Mouse (Mus musculus) heart, postnatal 10 days (tissue): Measurements from ENCODE around the gene Gm8332. TPM values are rescaled to one million over a fixed set of nuclear protein-coding genes. Genes with fewer than 3 reads are reported as not detected.
"Not testable (repeated sequence)": the region's sequence is repeated elsewhere in the genome, so short reads cannot be mapped to it uniquely, and the experiment has no call there.

Source experiments
- DNase-seq, 2 experiments: peaks; one replicate each; pipeline ENCODE4 v3.0.0; 2021
- intact Hi-C: fragments of 180-260 bp; cut with DNase I; formaldehyde crosslinking; loops from one replicate; pipeline ENCODE4 v1.15.1; 2025
- total RNA-seq, 2 experiments: library from RNA; stranded (reverse); gene quantifications; 2 replicates each; pipeline ENCODE4 v1.2.3; 2021

Gene Gm8332
- not detected for total RNA-seq

GRCm38 (mm10) chr12:88250000-88250399 lies at the start of gene Gm8332:
Gene Gm8332 (minus strand): TSS chr12:88250100.
- DNase-seq, intact Hi-C loops: not testable (repeated sequence)

- intact Hi-C loops, DNase-seq: not testable (repeated sequence)
Measured at GRCm38 (mm10) chr12:88297171-88297570, 47.3 kb upstream of the Gm8332 start.

- intact Hi-C loops, DNase-seq: not testable (repeated sequence)
Measured at GRCm38 (mm10) chr12:88293082-88293481, 43.2 kb upstream of the Gm8332 start.

GRCm38 (mm10) chr12:88285224-88285623 lies 35.3 kb upstream of the Gm8332 start:
- intact Hi-C loops, DNase-seq: not testable (repeated sequence)

- intact Hi-C loops, result not testable (repeated sequence)
Measured at GRCm38 (mm10) chr12:88274400-88274799, 24.5 kb upstream of the Gm8332 start, which contains the start of gene Gm5662. Gene Gm5662 (minus strand): TSS chr12:88274500.

GRCm38 (mm10) chr12:88257241-88257640 lies 7.3 kb upstream of the Gm8332 start:
- DNase-seq, result no peak
- intact Hi-C loops, result no loop called here

More at GRCm38 (mm10) chr12:88274400-88274799, 24.5 kb upstream of the Gm8332 start, which contains the start of gene Gm5662:
- DNase-seq, result not testable (repeated sequence)

GRCm38 (mm10) chr12:88255917-88256316 lies 6.0 kb upstream of the Gm8332 start:
- intact Hi-C loops, DNase-seq: not testable (repeated sequence)

GRCm38 (mm10) chr12:88245786-88246185 lies 4.1 kb downstream of the Gm8332 start:
- DNase-seq, intact Hi-C loops: not testable (repeated sequence)

GRCm38 (mm10) chr12:88242940-88243339 lies 7.0 kb downstream of the Gm8332 start:
- DNase-seq, intact Hi-C loops: not testable (repeated sequence)

- intact Hi-C loops, result no loop called here
- DNase-seq, result no peak
Measured at GRCm38 (mm10) chr12:88219445-88219844, 30.5 kb downstream of the Gm8332 start.

- intact Hi-C loops, result not testable (repeated sequence)
Measured at GRCm38 (mm10) chr12:88218059-88218458, 31.8 kb downstream of the Gm8332 start.

GRCm38 (mm10) chr12:88214641-88215040 lies 35.3 kb downstream of the Gm8332 start:
- no peak for DNase-seq

More at GRCm38 (mm10) chr12:88218059-88218458, 31.8 kb downstream of the Gm8332 start:
- DNase-seq, result not testable (repeated sequence)

GRCm38 (mm10) chr12:88211458-88211857 lies 38.4 kb downstream of the Gm8332 start:
- DNase-seq, intact Hi-C loops: not testable (repeated sequence)

More at GRCm38 (mm10) chr12:88214641-88215040, 35.3 kb downstream of the Gm8332 start:
- intact Hi-C loops, result no loop called here

- intact Hi-C loops, result no loop called here
- DNase-seq, result no peak
Measured at GRCm38 (mm10) chr12:88202856-88203255, 47.0 kb downstream of the Gm8332 start.

Other genes starting within 250 kb of the Gm8332 start
- gene Gm2075, start 238.3 kb downstream of the Gm8332 start, total RNA-seq, result not detected
- gene Gm6803, start 231.3 kb downstream of the Gm8332 start, total RNA-seq, result not detected
- gene Gm2056, start 223.1 kb downstream of the Gm8332 start, total RNA-seq, result not detected
- not detected for gene Gm16368, start 166.4 kb downstream of the Gm8332 start, total RNA-seq
- not detected for gene Gm10436, start 68.0 kb downstream of the Gm8332 start, total RNA-seq
- gene Gm5662, start 24.4 kb upstream of the Gm8332 start, total RNA-seq, result not detected
- not detected for gene Gm5039, start 73.9 kb upstream of the Gm8332 start, total RNA-seq
- gene Adck1, start 110.5 kb upstream of the Gm8332 start, total RNA-seq, result 10 to 100 TPM; 22.7 to 25.6 TPM